Mouse (Mus musculus) urinary bladder, adult 2 months (tissue): ENCODE results near the gene Papss1. TPM values are rescaled to one million over a fixed set of nuclear protein-coding genes. Genes with fewer than 3 reads are reported as not detected.

Experiments
- DNase-seq: peaks from one replicate; pipeline ENCODE4 v3.0.0; 2022; ENCODE audit warnings: low spot score
- polyA plus RNA-seq: library from polyadenylated mRNA; depleted of rRNA; stranded (reverse); fragments of >200 nt; gene quantifications from 2 replicates; pipeline ENCODE4 v1.2.3, GENCODE M21; 2012

Papss1 gene
- polyA plus RNA-seq, 1 experiment = 45.7 TPM

- DNase-seq = no peak
Observed at GRCm38 (mm10) chr3:131581096-131581495, 16.5 kb downstream of the Papss1 start.

DNA sequence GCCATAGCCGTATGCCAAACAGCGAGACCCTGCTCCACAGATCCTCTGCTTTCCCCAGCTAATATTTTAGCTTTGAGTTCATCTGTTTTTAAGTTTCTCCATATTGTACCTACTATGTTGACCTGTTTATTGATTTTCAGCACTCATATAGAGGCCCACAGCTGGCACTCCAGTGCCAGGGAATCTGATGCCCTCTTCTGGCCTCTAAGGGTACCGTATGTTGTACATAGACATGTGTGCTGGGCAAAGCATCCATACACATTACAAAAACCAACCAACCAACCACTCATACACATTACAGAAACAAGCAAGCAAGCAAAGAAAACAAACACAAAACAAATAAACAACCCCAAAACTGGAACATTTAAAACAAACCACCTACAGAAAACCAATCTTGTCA is 22.2 kb downstream of the Papss1 start:
- no peak for DNase-seq

DNA sequence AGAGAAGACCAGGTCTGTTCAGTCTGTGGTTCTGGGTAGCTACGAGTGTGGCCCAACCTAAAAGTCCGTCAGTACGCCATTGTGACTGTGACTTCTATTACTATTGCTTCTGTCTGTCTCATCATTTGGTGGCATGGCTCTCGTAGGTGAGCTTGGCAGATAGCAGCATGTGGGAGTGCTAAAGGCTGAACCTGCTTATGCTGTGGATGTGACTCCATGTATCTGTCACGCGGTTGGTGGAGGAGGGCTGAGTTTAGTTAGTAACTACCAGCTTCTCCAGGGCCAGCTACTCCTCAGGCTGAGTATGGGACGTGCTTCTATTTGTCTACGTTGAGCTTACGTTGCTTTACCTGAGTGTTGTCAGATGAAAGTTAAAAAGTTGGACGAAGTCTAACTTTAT is 23.4 kb downstream of the Papss1 start:
- no peak for DNase-seq

GRCm38 (mm10) chr3:131593143-131593798 is 28.7 kb downstream of the Papss1 start:
- DNase-seq = no peak

DNA sequence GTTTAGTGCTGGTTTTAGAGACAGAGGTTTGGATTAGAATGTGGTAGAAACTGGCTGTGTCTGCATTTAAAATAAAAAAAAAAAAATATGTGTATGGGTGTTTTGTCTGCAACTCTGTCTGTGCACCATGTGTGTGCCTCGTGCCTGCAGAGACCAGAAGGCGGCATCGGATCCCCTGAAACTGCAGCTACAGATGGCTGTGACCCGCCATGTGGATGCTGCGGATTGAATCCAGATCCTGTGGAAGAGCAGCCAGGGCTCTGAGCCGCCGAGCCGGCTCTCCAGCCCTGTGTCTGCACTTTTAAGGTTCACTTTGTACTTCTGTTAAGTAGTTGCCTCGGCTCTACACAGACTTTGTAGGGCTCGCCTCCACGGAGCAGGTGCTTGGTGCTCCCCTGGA is 29.8 kb downstream of the Papss1 start:
- DNase-seq = no peak

DNA sequence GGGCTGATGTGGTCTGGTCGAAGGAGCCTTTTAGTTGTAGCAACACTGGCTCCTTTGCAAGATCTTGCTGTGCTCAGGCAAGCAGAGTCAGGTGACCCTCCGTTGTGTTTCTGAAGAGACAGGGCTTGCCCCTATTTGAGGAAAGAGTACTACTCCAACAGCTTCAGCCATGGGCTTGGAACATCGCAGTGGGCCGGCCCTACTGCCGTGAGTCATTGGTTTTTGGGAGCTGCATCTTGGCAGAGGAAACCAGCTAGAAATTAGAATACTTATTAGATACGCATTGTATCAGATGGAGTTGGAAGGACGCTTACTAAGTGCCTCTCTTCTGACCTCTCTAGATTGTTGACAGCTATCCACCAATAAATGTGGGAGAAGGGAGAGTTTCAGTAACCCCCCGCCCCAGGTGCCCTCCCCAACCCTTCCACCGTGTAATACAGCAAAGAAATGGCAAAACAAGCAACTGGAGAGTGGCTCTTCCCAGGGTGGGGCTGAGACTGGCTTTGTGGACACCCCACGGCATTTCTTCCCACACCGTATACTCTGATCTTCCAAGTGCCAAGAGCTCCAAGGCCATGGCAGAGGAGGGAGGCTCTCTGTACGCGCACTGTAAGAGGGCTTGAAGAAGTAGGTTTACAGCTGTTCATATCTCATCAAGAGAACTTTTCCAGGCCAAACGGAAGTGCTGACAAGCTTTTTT is 31.1 kb downstream of the Papss1 start:
- DNase-seq = no peak

DNA sequence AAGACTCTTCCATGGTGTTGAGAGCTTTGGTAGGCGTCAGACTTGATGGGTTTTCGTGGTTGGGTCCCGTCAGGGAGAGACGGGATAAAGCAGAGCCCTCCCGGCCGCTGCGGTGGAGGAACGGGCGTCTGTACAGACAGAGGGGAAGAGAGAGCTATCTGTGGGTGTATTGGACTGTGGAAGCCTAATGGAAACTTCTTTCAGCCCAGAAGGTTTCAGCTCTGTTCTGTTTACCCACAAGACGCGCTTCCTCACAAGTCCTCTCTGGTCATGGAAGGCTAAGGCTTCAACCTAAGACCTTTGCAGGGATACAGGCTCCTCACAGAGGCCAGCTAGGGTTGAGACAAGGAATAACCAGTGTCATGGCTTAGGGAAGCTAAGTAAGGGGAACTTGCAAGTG is 36.2 kb downstream of the Papss1 start:
- no peak for DNase-seq

DNA sequence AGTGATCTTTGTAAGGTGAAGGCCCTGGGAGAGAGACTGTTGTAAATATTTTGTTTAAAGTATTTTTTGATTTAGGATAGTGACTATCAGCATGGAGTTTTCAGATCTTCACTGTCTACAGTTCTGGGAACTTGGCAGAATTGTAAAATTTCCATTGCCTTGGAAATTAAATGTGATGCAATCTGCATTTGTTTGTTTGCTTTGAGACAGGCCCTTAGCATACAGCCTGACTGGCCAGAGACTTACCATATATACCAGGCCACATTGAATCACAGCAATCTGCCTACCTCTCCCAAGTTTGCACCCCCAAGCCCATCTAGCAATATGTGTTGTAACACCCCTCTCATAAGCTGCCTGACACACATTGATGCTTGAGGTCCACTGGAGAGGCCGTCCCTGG is 36.8 kb downstream of the Papss1 start:
- DNase-seq = no peak

- DNase-seq = no peak
Observed at GRCm38 (mm10) chr3:131602995-131603414, 38.4 kb downstream of the Papss1 start.

- DNase-seq = no peak
Observed at GRCm38 (mm10) chr3:131608112-131608511, 43.5 kb downstream of the Papss1 start.

DNA sequence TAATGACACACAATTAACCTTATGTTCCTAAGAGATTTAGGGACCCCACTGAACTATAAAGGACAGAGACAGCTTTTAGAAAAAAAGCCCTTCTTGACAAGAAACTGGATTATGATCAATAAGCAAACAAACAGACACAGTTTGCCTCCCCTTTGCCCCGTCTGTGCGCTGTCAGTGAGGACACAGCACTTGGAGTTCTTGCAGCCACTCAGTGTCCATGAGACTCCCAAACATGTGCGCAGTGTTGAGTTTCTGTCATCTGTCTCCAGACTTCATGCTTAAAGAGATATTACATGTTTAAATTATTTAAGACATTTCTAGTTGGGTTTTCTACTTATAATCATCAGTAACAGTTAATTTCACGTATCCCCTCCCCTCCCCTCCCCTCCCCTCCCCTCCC is 45.1 kb downstream of the Papss1 start:
- DNase-seq = no peak

GRCm38 (mm10) chr3:131610595-131610994 is 46.0 kb downstream of the Papss1 start:
- no peak for DNase-seq

GRCm38 (mm10) chr3:131612847-131613246 is 48.3 kb downstream of the Papss1 start:
- no peak for DNase-seq

DNA sequence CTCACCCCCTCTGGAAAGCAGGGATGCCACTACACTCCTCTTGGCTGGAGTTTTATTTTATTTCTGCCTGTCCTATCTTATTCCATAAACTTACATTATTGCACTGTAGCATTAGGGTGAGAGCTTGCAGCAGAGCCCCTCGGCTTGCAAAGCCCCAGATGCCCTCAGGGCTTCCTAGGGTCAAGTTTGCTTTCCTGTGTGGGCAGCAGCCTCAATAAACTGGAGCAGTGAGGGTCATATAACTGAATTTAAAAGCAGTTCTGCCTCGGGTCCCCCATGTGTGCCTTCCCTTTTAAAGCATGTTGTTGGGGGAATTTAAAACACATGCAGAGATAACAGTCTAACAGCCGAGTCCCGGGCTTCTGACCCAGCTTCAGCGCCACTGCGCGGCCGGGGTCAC is 49.5 kb downstream of the Papss1 start:
- no peak for DNase-seq

DNA sequence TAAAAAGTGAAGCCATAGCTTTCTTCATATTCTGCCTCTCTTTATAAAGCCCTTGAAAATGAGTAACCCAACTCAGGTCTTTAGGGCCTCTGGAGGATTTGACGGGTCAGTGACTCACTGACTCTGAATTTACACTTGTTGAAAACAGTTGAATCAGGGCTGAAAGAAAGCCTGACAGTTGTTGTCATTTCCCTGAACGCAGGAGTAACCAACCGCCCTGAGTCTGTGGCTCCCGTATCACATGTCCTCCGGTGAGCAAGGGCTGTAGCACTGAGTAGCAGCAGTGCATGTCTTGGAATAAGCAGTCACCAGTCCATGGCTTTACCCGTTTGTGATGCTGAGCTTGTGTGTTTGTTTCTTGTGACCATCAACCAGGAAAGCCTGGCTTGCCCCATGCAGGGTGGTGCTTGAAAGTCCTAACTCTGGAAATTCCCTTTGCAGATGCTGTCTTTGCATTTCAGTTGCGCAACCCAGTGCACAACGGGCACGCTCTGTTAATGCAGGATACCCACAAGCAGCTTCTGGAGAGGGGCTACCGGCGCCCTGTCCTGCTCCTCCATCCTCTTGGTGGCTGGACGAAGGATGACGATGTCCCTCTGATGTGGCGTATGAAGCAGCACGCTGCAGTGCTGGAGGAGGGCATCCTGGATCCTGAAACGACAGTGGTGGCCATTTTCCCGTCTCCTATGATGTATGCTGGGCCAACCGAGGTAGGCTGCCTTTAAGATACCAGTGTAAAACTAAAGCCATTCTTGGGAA is 54.2 kb downstream of the Papss1 start:
- DNase-seq = no peak

- DNase-seq = no peak
Observed at GRCm38 (mm10) chr3:131623208-131623607, 58.6 kb downstream of the Papss1 start.

DNA sequence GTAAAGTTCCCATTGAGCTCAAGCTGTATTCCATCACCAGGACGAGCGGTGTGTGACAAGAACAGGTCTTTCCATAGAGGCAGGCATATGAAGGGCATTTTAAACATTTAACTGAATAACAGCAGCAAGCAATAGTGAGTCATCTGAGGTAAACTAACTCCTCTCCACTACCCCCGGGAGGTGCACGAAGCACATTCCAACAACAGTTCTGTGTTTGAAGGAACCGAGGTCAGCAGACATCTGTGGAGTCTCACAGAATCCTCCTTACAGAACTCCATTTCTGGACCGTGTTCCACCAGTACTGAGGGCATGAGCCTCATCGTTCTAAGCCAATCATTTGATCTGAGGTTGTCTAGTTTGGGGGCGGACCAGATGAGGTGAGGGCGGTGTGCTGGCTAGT is 59.5 kb downstream of the Papss1 start:
- no peak for DNase-seq

GRCm38 (mm10) chr3:131627476-131627875 is 62.9 kb downstream of the Papss1 start:
- DNase-seq = no peak

- DNase-seq = no peak
Observed at GRCm38 (mm10) chr3:131628265-131628664, 63.7 kb downstream of the Papss1 start.

DNA sequence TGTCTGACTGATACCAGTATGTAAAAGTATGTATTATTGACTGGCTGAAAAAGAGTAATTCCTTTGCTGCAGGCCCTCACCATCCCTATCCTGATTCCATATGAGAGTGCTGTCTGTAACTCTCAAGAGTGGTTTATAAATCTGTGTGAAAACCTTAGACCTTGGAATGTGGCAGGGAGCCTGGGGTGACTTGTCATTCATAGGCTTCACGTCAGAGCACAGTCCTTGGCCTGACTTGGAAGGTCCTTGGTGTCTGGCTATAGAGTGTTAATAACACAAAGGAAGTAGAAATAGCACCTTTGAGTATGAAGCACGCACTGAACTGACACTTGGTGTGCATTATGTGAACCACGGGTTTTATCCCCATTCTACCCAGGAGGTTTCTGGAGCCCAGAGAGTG is 64.4 kb downstream of the Papss1 start:
- DNase-seq = no peak

DNA sequence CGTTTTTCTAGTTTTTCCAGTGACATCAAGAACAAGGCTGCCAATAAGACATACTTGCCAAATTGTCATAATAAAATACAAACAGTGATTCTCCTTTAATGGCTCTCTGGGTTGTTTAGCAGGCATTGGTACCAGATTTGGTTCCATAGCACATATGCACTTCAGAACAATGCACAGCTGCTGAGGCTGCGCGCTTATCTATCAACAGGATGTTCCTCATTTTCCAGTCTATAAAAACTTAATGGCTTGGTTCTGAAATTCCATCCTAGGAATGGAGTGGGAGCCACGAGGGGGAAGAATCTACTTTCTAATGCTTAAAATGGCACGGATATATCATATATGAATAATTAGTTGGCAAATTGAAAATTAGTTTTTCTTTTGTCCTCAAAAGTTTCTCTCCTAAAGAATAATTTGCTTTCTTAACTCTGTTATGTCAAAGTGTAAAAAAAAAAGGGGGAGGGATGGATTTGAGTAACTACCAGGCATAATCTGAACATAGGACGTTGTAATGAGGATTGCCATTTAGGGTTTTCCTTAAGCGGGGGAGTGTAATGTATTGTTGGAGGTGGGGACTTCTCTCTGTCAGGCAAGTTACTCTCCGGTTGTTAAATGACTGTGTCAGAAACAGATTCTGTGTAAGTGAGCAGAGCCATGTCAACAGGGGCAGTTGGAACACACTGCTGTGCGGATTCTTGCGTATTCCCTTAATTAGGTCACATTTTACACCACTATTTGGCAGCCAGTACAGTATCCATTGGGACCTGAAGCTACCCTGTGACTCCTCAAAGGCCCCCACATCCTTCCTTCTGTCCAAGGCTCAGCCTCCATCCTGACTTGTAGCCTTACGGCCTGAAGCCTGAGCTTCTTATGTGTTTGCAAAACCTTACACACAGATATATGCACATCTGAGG is 66.1 kb downstream of the Papss1 start:
- no peak for DNase-seq

DNA sequence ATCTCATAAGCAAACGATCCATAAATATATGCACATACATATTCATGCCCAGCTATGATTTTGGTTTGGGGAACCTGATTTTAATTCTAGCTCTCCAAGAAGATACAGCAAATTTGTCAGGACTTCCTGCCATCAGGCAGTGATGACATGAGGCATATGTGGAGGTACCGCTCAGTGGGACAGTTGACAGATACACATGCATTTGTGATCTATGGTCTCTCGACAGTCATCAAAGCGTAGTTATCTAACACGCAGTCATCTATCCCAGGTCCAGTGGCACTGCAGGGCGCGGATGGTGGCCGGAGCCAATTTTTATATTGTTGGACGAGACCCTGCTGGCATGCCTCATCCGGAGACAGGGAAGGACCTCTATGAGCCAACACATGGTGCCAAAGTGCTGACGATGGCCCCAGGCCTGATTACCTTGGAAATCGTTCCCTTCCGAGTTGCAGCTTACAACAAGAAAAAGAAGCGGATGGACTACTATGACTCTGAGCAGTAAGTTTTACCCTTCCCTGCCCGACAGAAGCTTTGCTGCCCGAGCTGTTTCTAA is 66.8 kb downstream of the Papss1 start:
- DNase-seq = no peak
